Mouse (Mus musculus) right cerebral cortex, adult 18-20 months (tissue): ENCODE measurements around the gene Clic3.

Experiments used
- DNase-seq: peaks from one replicate; pipeline ENCODE4 v3.0.0; 2022; ENCODE audit warnings: mixed read lengths

The Clic3 gene

GRCm38 (mm10) chr2:25484901-25485647 is 28.4 kb downstream of the Clic3 start:
- DNase-seq, result no peak

- no peak for DNase-seq
These were observed 31.5 kb downstream of the Clic3 start for GRCm38 (mm10) chr2:25487965-25488670.

- DNase-seq, result no peak
These were observed 32.0 kb downstream of the Clic3 start for GRCm38 (mm10) chr2:25488671-25489068.

GRCm38 (mm10) chr2:25492988-25493387 is 36.4 kb downstream of the Clic3 start:
- DNase-seq, result no peak

- DNase-seq, result no peak
These were observed 36.9 kb downstream of the Clic3 start, which contains the start of gene Lcn12 for GRCm38 (mm10) chr2:25493476-25493961. Gene Lcn12 (minus strand): TSS chr2:25493911.

- no peak for DNase-seq
These were observed 39.8 kb downstream of the Clic3 start for GRCm38 (mm10) chr2:25496462-25496861.

GRCm38 (mm10) chr2:25497846-25498575 is 41.4 kb downstream of the Clic3 start:
- DNase-seq, result no peak

- DNase-seq, result no peak
These were observed 42.2 kb downstream of the Clic3 start for GRCm38 (mm10) chr2:25498622-25499478.

- DNase-seq, result no peak
These were observed 43.5 kb downstream of the Clic3 start for GRCm38 (mm10) chr2:25500071-25500575.

GRCm38 (mm10) chr2:25500576-25501405 is 44.2 kb downstream of the Clic3 start, which contains the start of gene Fbxw5:
Gene Fbxw5 (plus strand): TSS chr2:25500750.
- peak; percentile 88 for DNase-seq

- no peak for DNase-seq
These were observed 45.2 kb downstream of the Clic3 start, which contains the start of gene C8g for GRCm38 (mm10) chr2:25501593-25502486. Gene C8g (minus strand): TSS chr2:25501719.

- no peak for DNase-seq
These were observed 46.1 kb downstream of the Clic3 start for GRCm38 (mm10) chr2:25502726-25503125.

GRCm38 (mm10) chr2:25504538-25504937 is 47.9 kb downstream of the Clic3 start:
- no peak for DNase-seq

GRCm38 (mm10) chr2:25505000-25505399 is 48.4 kb downstream of the Clic3 start:
- DNase-seq, result no peak

- DNase-seq, result no peak
These were observed 49.2 kb downstream of the Clic3 start for GRCm38 (mm10) chr2:25505860-25506259.

- DNase-seq, result no peak
These were observed 50.3 kb downstream of the Clic3 start for GRCm38 (mm10) chr2:25506964-25507363.
